Mouse (Mus musculus) hindbrain, embryonic 15.5 days (tissue): ENCODE measurements around the gene Ankrd12. TPM values are rescaled to one million over a fixed set of nuclear protein-coding genes. Genes with fewer than 3 reads are reported as not detected.
A peak's percentile ranks its signal among the peaks of the same experiment; 100 is the strongest.

Experiments
- ATAC-seq: fragments of 200-750 bp; cut with Nextera tagmentation; 2 replicates; pipeline ENCODE4 v1.8.0; 2017; ENCODE audit warnings: low read depth, moderate number of reproducible peaks, moderate TSS enrichment; ENCODE audit not compliant: low FRiP score
- H3K27ac ChIP-seq: fragments of 300-500 bp; sonication (generic); replicated peaks from 2 replicates; pipeline ENCODE4 v1.5.1; 2015; ENCODE audit warnings: mild to moderate bottlenecking, inconsistent platforms
- H3K27me3 ChIP-seq: fragments of 300-500 bp; sonication (generic); 2 replicates; pipeline ENCODE4 v1.6.1; 2015; ENCODE audit warnings: control low read depth, inconsistent platforms
- H3K36me3 ChIP-seq: fragments of 300-500 bp; sonication (generic); 2 replicates; pipeline ENCODE4 v1.6.1; 2015; ENCODE audit warnings: control low read depth, inconsistent platforms
- H3K4me1 ChIP-seq: fragments of 300-500 bp; sonication (generic); replicated peaks from 2 replicates; pipeline ENCODE4 v1.6.1; 2015; ENCODE audit warnings: control low read depth, inconsistent platforms
- H3K4me2 ChIP-seq: fragments of 300-500 bp; sonication (generic); 2 replicates; pipeline ENCODE4 v1.6.1; 2015; ENCODE audit warnings: moderate library complexity, mild to moderate bottlenecking, inconsistent platforms
- H3K4me3 ChIP-seq: fragments of 300-500 bp; sonication (generic); 2 replicates; pipeline ENCODE4 v1.5.1; 2015; ENCODE audit warnings: mild to moderate bottlenecking, inconsistent platforms
- H3K9ac ChIP-seq: fragments of 300-500 bp; sonication (generic); 2 replicates; pipeline ENCODE4 v1.6.1; 2015; ENCODE audit warnings: inconsistent platforms
- H3K9me3 ChIP-seq: fragments of 300-500 bp; sonication (generic); 2 replicates; pipeline ENCODE4 v1.6.1; 2016; ENCODE audit warnings: control low read depth, inconsistent platforms
- WGBS: fragments of 180-500 bp; shearing (Covaris S2); methylation state at CpG from one replicate; pipeline ENCODE4 v1.1.7; 2015; 5-methylcytosine and 5-hydroxymethylcytosine counted together
- polyA plus RNA-seq: library from polyadenylated mRNA; unstranded; fragments of >200 nt; fragmentation: Nextera tagmentation; extraction: Ambion mirVana; gene quantifications from 2 replicates; pipeline ENCODE4 v1.2.1, GENCODE M21; 2015

Ankrd12 gene
- polyA plus RNA-seq, 1 experiment from 2014 or later, result 154 TPM

DNA sequence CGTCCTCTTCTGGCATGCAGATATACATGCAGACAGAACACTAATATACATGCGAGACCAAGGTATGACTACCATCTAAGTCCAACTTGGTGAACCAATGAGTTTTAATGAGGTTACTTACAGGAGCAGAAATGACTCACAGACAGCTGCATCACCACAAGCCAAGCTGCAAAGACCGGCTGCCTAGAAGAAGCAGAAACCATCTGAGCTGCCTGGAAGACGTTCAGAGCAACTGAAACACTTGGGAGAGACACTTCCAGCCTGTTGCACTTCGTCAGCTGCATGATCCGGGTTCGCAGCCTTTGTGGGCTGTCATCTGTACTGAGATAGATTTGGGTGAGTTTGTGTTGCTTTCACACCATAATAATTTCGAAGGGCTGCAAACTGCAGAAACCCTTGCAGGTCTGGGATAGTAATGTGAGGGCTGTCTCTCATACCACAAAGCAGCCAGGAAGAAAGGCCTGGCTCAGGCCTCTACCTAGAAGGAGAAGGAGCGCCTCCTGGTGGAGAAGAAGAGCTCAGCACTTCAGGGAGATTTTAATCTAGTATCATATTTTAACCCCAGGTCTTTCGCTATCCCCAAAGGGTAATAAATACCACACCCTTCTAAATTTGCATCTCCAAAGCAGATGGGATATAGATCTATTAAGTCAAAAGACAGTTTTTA lies 29.8 kb upstream of the Ankrd12 start:
- H3K27ac ChIP-seq, result no peak overlapping the region
- no peak overlapping the region for H3K4me3 ChIP-seq
- 49% methylated on average over 10 of the region's 10 CpGs for WGBS
- no peaks in the 10 kb centered on the region for H3K36me3 ChIP-seq
- no peaks in the 10 kb centered on the region for H3K27me3 ChIP-seq
- ATAC-seq, result no peak
- H3K9me3 ChIP-seq, result no peaks in the 10 kb centered on the region
- peaks cover 9% of the 10 kb centered on the region for H3K4me1 ChIP-seq
- 0 out of 2 replicates have a peak overlapping the region, but pooled peaks have one; percentile 14 for H3K4me2 ChIP-seq
- H3K9ac ChIP-seq, result no peak overlapping the region

DNA sequence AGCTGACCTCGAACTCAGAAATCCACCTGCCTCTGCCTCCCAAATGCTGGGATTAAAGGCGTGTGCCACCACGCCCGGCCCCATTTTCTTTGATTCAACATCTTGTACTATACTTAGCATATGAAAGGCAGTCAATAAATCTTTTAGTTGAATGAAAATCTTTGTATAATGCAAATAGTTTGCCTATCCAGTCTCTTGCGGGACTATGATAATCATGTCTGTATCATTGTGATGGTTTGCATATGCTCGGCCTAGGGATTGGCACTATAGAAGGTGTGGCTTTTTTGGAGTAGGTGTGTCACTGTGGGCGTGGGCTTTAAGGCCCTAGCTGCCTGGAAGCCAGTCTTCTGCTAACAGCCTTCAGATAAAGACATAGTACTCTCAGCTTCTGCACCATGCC lies 27.2 kb upstream of the Ankrd12 start:
- ATAC-seq, result no peak
- Histone ChIP-seq H3K27ac (no peak overlapping the region), H3K9ac (no peak overlapping the region), H3K4me3 (no peak overlapping the region), H3K27me3 (no peaks in the 10 kb centered on the region), H3K9me3 (no peaks in the 10 kb centered on the region), H3K36me3 (no peaks in the 10 kb centered on the region), H3K4me2 (no peak overlapping the region), H3K4me1 (peaks cover 18% of the 10 kb centered on the region)
- WGBS, result 85% methylated on average over 7 of the region's 7 CpGs

DNA sequence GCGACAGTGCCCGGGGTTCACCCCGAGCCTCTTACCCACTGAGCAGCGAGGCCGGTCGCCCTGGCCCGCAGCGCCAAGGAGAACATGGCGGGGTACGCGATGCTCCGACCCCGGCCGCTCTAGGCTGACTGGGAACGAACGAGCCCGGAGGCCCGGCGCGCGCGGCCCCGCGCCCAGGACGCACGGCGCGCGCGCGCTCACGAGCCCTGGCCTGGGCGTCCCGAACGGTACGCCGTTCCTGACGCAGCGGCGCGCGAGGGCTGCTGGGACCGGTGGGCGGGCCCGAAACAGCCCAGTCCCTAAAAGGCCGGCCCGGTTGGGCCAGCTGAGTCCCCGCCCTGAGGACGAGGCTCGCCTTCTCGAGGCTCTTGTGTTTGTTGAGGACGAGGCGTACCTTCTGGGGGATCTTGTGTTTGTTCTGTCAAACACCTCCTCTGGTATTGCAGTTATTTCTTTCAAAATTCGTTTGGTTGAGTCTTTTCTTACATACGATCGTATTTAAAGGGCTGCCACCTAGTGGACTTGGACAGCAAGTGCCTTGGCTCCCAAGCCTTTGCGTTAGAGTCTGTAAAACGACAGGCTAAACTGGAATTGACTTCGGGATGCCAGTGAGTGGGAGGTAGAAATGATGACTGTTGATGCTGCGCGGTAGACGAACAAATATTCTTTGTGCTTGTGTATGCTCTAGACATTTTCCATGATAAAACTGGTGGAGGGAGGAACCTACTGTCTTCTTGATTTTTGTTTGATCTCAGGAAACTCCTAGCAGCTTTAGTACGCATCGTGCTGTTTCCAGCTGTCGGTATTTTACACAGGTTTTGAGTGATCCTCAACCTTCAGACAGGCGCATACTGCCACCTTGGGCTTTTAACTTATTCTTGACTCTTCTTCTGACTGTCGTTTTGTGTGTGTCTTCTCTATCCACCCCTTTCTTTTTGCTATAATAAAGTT lies 24.8 kb upstream of the Ankrd12 start, which contains the start of gene Ndufv2:
Gene Ndufv2, minus strand, starts transcription at position 180 of the 951 bp plus-strand sequence.
- Histone ChIP-seq H3K9me3 (no peaks in the 10 kb centered on the region), H3K9ac (peak within 1 kb of the TSS; percentile 81), H3K27ac (peak within 1 kb of the TSS; percentile 95), H3K4me1 (peaks cover 24% of the 10 kb centered on the region), H3K36me3 (no peaks in the 10 kb centered on the region), H3K27me3 (no peaks in the 10 kb centered on the region), H3K4me3 (peak within 1 kb of the TSS; percentile 81), H3K4me2 (peak within 1 kb of the TSS; percentile 85)
- under 1% methylated on average over 67 of the region's 67 CpGs for WGBS
- peak; percentile 99 for ATAC-seq

DNA sequence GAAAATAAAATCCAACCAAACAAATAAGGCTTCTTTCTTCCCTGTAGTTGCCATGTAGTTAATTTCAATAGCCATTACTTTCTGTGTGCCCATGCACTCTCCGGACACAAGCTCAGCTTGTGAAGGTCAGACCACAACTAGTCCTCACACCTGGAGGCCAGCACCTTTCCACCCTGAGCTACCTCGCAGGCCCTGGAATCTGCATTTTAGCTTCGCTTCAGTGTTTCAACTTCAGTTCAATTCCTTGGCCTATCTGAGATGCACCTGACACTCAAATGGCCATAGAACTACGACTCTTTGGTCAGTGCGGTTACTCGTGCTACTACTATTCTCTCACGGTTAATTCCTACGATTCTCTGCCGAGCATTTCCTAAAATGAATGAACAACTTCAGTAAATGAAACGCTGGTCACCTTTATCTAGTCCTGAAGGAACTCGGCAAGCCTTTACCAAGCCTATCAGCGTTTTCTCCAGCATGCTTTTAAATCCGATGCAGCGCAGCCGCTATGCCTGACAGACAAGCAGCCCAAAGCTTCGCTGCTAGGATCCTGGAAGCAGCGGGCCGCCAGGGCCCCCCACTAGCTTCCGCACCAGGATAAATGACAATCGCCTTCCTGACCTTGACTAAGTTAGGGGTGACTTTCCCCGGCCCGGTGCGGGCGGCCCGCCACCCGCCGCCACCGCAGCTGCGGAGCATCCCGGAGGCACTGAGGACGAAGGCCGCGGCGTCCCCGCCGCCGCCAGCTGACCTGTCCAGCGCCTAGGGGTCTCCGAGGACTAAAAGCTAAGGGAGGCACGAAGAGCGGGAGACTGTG lies 23.9 kb upstream of the Ankrd12 start:
- peak overlapping the region; percentile 81 for H3K4me3 ChIP-seq
- H3K4me1 ChIP-seq, result peaks cover 24% of the 10 kb centered on the region
- under 1% methylated on average over 41 of the region's 41 CpGs for WGBS
- H3K27ac ChIP-seq, result peak overlapping the region; percentile 95
- no peaks in the 10 kb centered on the region for H3K9me3 ChIP-seq
- H3K9ac ChIP-seq, result peak overlapping the region; percentile 81
- H3K27me3 ChIP-seq, result no peaks in the 10 kb centered on the region
- peak overlapping the region; percentile 85 for H3K4me2 ChIP-seq
- H3K36me3 ChIP-seq, result no peaks in the 10 kb centered on the region
- no peak for ATAC-seq

DNA sequence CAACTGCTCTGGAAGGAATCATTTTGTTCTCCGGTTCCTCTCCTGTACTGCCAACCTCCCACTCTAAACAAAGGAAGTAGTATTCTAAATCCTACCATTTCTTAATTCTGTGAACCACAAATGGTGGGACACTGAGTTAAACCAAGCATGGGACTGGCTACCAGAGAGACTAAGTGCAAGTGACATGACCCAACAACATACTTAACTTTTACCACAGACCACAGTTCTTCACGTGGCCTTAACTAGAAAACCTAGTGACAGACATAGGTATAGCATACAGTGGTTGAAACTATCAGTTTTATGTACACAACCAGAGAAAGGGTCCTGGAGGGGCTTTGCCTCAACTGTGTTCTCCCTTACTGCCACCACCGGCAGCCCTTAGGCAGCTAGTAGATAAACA lies 15.8 kb upstream of the Ankrd12 start:
- no peak for ATAC-seq
- H3K4me2 ChIP-seq, result no peak overlapping the region
- H3K36me3 ChIP-seq, result peaks cover 9% of the 10 kb centered on the region
- no peak overlapping the region for H3K9ac ChIP-seq
- no peaks in the 10 kb centered on the region; the same call in 1 of the 2 replicates for H3K4me1 ChIP-seq
- no peaks in the 10 kb centered on the region for H3K9me3 ChIP-seq
- H3K27ac ChIP-seq, result no peak overlapping the region
- no peak overlapping the region for H3K4me3 ChIP-seq
- H3K27me3 ChIP-seq, result no peaks in the 10 kb centered on the region
- 88% methylated on average over 3 of the region's 3 CpGs for WGBS

DNA sequence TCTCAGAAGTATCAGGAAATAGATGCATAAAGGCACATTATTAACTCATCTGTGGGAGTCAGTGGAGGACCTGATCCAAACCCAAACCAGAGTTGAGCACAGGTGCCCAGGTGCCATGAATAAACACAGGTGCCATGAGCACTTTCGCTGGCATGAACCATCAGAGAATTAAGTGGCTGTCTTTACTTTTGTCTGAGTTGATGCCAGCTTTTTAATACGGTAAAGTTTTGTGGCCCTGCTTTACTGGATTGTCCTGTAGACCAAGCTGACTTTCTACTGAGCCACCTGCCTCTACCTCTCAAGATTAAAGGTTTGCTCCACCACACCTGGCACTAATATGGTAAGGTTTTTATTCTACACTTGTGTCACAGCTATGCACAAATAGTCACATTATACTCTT lies 15.2 kb upstream of the Ankrd12 start:
- 94% methylated on average over 2 of the region's 2 CpGs for whole genome bisulfite sequencing
- Histone ChIP-seq H3K9ac (no peak overlapping the region), H3K4me2 (no peak overlapping the region), H3K4me3 (no peak overlapping the region), H3K4me1 (no peaks in the 10 kb centered on the region), H3K36me3 (peaks cover 12% of the 10 kb centered on the region), H3K9me3 (no peaks in the 10 kb centered on the region), H3K27ac (no peak overlapping the region), H3K27me3 (no peaks in the 10 kb centered on the region)
- ATAC-seq, result no peak

DNA sequence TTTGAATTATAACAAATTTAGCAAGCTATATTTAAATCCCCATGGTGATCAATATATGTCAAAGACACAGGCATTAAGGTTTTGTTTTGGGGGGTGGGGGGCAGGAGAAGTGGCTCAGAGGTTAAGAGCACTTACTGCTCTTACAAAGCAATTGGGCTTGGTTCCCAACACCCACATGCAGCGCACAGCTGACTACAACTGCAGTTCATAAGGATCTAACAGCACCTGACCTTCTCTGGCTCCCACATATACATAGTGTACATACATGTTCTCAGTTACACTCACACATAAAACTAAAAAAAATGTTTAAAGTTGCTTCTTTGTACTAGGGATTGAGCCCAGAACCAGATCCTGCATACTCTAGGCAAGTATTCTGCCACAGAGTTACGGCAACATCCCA lies 14.5 kb upstream of the Ankrd12 start:
- Histone ChIP-seq H3K4me2 (no peak overlapping the region), H3K27me3 (no peaks in the 10 kb centered on the region), H3K36me3 (peaks cover 18% of the 10 kb centered on the region), H3K9me3 (no peaks in the 10 kb centered on the region), H3K9ac (no peak overlapping the region), H3K4me3 (no peak overlapping the region), H3K4me1 (no peaks in the 10 kb centered on the region), H3K27ac (no peak overlapping the region)
- ATAC-seq, result no peak
- WGBS, result 97% methylated on average over 2 of the region's 2 CpGs

DNA sequence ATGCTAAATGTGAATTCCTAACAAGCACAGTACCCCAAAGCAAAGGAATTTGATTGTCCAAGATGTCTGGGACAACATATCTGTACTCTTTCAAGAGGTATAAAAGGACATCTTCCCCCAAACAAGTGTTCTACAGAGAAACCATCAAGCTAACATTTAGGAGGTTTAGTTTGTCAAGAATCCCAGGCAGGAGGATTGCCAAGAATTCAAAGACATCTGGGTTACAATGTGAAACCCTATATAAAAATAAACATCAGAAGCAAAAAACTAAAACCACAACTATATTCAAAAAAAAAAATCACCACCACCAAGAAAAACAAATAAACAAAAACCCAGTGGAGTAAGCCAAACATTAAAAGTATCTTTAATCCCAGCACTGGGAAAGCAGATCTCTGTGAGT lies 13.4 kb upstream of the Ankrd12 start:
- Histone ChIP-seq H3K36me3 (peaks cover 20% of the 10 kb centered on the region), H3K4me1 (no peaks in the 10 kb centered on the region), H3K27ac (no peak overlapping the region), H3K4me2 (no peak overlapping the region), H3K4me3 (no peak overlapping the region), H3K9me3 (no peaks in the 10 kb centered on the region), H3K9ac (no peak overlapping the region), H3K27me3 (no peaks in the 10 kb centered on the region)
- ATAC-seq, result no peak

DNA sequence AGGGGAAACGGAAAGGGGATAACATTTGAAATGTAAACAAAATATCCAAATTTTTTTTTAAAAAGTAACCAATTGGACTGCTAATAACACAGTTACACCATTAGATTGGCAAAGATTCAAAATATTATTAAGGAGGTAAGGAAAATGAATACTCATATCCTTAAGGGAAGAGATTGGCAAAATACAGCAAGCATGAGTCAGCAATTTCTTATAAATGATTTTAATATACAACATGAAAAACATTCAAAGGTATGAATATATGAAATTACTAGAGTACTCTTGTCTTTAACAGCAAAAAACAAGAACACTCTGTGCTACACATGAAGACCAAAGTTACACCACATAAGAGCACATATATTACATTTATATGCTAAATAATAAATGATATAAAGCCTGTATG lies 8.1 kb upstream of the Ankrd12 start:
- Histone ChIP-seq H3K9ac (no peak overlapping the region), H3K36me3 (peaks cover 28% of the 10 kb centered on the region), H3K4me1 (no peaks in the 10 kb centered on the region), H3K4me2 (no peak overlapping the region), H3K4me3 (no peak overlapping the region), H3K27ac (no peak overlapping the region), H3K9me3 (no peaks in the 10 kb centered on the region), H3K27me3 (no peaks in the 10 kb centered on the region)
- no peak for ATAC-seq
- 93% methylated on average over 1 of the region's 1 CpGs for WGBS

DNA sequence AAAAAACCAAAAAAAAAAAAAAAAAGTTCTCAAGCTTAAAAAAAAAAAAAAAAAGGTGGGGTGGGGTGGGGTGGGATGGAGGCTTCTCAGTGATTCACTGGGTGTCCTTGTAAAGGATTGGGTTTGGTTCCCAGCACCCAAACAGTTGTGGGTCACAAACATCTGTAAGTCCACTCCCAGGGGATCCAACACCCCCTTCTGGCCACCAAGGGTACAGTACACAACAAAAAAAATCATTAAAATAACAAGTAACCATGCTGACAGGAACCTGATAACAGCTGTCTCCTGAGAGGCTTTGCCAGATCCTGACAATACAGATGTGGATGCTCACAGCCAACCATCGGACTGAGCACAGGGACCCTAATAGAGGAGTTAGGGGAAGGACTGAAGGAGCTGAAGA lies 7.6 kb upstream of the Ankrd12 start:
- H3K36me3 ChIP-seq, result peaks cover 33% of the 10 kb centered on the region
- H3K4me2 ChIP-seq, result no peak overlapping the region
- no peak overlapping the region for H3K4me3 ChIP-seq
- H3K27me3 ChIP-seq, result no peaks in the 10 kb centered on the region
- no peak overlapping the region for H3K9ac ChIP-seq
- ATAC-seq, result no peak
- no peak overlapping the region for H3K27ac ChIP-seq
- no peaks in the 10 kb centered on the region for H3K9me3 ChIP-seq
- no peaks in the 10 kb centered on the region for H3K4me1 ChIP-seq
- 79% methylated on average over 1 of the region's 1 CpGs for WGBS

DNA sequence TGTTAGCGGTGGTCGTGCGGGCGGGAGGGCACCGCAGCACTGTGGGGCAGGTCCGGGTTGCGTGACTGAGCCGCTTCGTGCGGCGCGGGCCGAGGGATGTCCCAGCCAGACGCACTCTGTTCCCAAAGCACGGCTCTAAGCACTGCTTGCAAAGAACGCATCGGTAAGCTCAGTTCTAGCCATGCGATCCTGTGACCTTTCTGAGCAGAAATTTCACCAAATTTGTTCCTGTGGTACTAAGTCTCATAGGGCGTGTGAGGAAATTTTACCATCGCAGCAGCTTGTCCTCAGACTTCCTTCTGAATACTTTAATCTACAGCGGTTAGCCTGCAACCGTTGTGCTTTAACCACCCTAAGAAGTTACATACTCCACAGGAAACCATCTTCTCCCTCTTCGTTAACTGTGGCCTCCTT lies 555 bp upstream of the Ankrd12 start:
- Histone ChIP-seq H3K9ac (peak overlapping the region; percentile 94), H3K27me3 (no peaks in the 10 kb centered on the region), H3K4me1 (peaks cover 30% of the 10 kb centered on the region), H3K4me3 (peak overlapping the region; percentile 92), H3K36me3 (peaks cover 18% of the 10 kb centered on the region), H3K4me2 (peak overlapping the region; percentile 87), H3K9me3 (no peaks in the 10 kb centered on the region), H3K27ac (peak overlapping the region; percentile 95)
- WGBS, result under 1% methylated on average over 23 of the region's 23 CpGs
- ATAC-seq, result peak; percentile 64
